Mouse (Mus musculus): Measurements from ENCODE around the gene Ppp4r1.

- TF ChIP-seq CTCF (IDR thresholded peaks at IDR 0.05; ENCODE audit: extremely low read depth, insufficient read depth, low read length) (no peak), POLR2A (IDR thresholded peaks at IDR 0.05; ENCODE audit: extremely low read depth, insufficient read depth, low read length) (no peak)
Observed at GRCm38 (mm10) chr17:65791161-65791560, 8.8 kb downstream of the Ppp4r1 start.
